Mouse (Mus musculus): Measurements from ENCODE around the gene Wdr34. TPM values are rescaled to one million over a fixed set of nuclear protein-coding genes. Genes with fewer than 3 reads are reported as not detected.

Wdr34 gene
- polyA plus RNA-seq (2012; rRNA removed): 25.2 and 25.6 TPM in 2 replicates

GRCm38 (mm10) chr2:30048699-30049388 is at the start of gene Wdr34:
TSS of gene Wdr34 (minus strand) at chr2:30048881.
- WGBS: under 1% methylated on average over 54 of the region's 54 CpGs
- TF ChIP-seq POLR2A (IDR thresholded peaks at IDR 0.05; ENCODE audit: borderline replicate concordance, insufficient read depth, low read length): peak; percentile 58; the same call in 1 of the 2 replicates
- TF ChIP-seq CTCF (IDR thresholded peaks at IDR 0.05; ENCODE audit: borderline replicate concordance, insufficient read depth, low read depth, low read length): no peak

GRCm38 (mm10) chr2:30095882-30096527 is 47.3 kb upstream of the Wdr34 start:
- no peak overlapping the region for H3K27ac ChIP-seq (ENCODE audit: insufficient read depth, low read length)
- WGBS: 90% methylated on average over 2 of the region's 2 CpGs
- H3K4me1 ChIP-seq (ENCODE audit: control insufficient read depth, insufficient read depth, low read length): no peaks in the 10 kb centered on the region; the same call in 1 of the 2 replicates
- DNase-seq: no peak
- H3K27me3 ChIP-seq (ENCODE audit: control insufficient read depth, insufficient read depth, low read length): no peaks in the 10 kb centered on the region
- H3K4me3 ChIP-seq (replicated peaks; ENCODE audit: insufficient read depth, low read depth, low read length): no peak overlapping the region
- TF ChIP-seq POLR2A (IDR thresholded peaks at IDR 0.05; ENCODE audit: borderline replicate concordance, insufficient read depth, low read length): no peak
- peak; percentile 64; the same call in 1 of the 2 replicates for TF ChIP-seq CTCF (IDR thresholded peaks at IDR 0.05; ENCODE audit: borderline replicate concordance, insufficient read depth, low read depth, low read length)

More at GRCm38 (mm10) chr2:30048699-30049388, at the start of gene Wdr34:
- H3K4me3 ChIP-seq (replicated peaks; ENCODE audit: insufficient read depth, low read depth, low read length): peak within 1 kb of the TSS; percentile 78
- DNase-seq: peak; percentile 96 to 98
- H3K4me1 ChIP-seq (ENCODE audit: control insufficient read depth, insufficient read depth, low read length): no peaks in the 10 kb centered on the region
- H3K27ac ChIP-seq (ENCODE audit: insufficient read depth, low read length): peak within 1 kb of the TSS; percentile 91
- H3K27me3 ChIP-seq (ENCODE audit: control insufficient read depth, insufficient read depth, low read length): no peaks in the 10 kb centered on the region

GRCm38 (mm10) chr2:30094208-30094588 is 45.5 kb upstream of the Wdr34 start:
- TF ChIP-seq POLR2A (IDR thresholded peaks at IDR 0.05; ENCODE audit: borderline replicate concordance, insufficient read depth, low read length) (no peak), CTCF (IDR thresholded peaks at IDR 0.05; ENCODE audit: borderline replicate concordance, insufficient read depth, low read depth, low read length) (no peak)
- Histone ChIP-seq H3K4me1 (ENCODE audit: control insufficient read depth, insufficient read depth, low read length) (no peaks in the 10 kb centered on the region; the same call in 1 of the 2 replicates), H3K27ac (ENCODE audit: insufficient read depth, low read length) (no peak overlapping the region), H3K4me3 (replicated peaks; ENCODE audit: insufficient read depth, low read depth, low read length) (peak overlapping the region; percentile 60), H3K27me3 (ENCODE audit: control insufficient read depth, insufficient read depth, low read length) (no peaks in the 10 kb centered on the region)
- no peak for DNase-seq
- WGBS: 4% methylated on average over 13 of the region's 13 CpGs

- under 1% methylated on average over 50 of the region's 51 CpGs for WGBS
- TF ChIP-seq CTCF (IDR thresholded peaks at IDR 0.05; ENCODE audit: borderline replicate concordance, insufficient read depth, low read depth, low read length): no peak
- TF ChIP-seq POLR2A (IDR thresholded peaks at IDR 0.05; ENCODE audit: borderline replicate concordance, insufficient read depth, low read length): peak; percentile 32; the same call in 1 of the 2 replicates
- no peaks in the 10 kb centered on the region; the same call in 1 of the 2 replicates for H3K4me1 ChIP-seq (ENCODE audit: control insufficient read depth, insufficient read depth, low read length)
- no peak within 1 kb of the TSS for H3K27ac ChIP-seq (ENCODE audit: insufficient read depth, low read length)
- peak within 1 kb of the TSS; percentile 60 for H3K4me3 ChIP-seq (replicated peaks; ENCODE audit: insufficient read depth, low read depth, low read length)
- DNase-seq: peak; percentile 91 to 96
- no peaks in the 10 kb centered on the region for H3K27me3 ChIP-seq (ENCODE audit: control insufficient read depth, insufficient read depth, low read length)
These were observed 45.0 kb upstream of the Wdr34 start, which contains the start of gene Zdhhc12 for GRCm38 (mm10) chr2:30093471-30094207. TSS of gene Zdhhc12 (minus strand) at chr2:30093648.

GRCm38 (mm10) chr2:30092280-30092918 is 43.7 kb upstream of the Wdr34 start:
- Histone ChIP-seq H3K27me3 (ENCODE audit: control insufficient read depth, insufficient read depth, low read length) (no peaks in the 10 kb centered on the region), H3K4me1 (ENCODE audit: control insufficient read depth, insufficient read depth, low read length) (no peaks in the 10 kb centered on the region; the same call in 1 of the 2 replicates), H3K27ac (ENCODE audit: insufficient read depth, low read length) (no peak overlapping the region), H3K4me3 (replicated peaks; ENCODE audit: insufficient read depth, low read depth, low read length) (no peak overlapping the region)
- 72% methylated on average over 6 of the region's 6 CpGs for WGBS
- no peak for TF ChIP-seq CTCF (IDR thresholded peaks at IDR 0.05; ENCODE audit: borderline replicate concordance, insufficient read depth, low read depth, low read length)
- no peak for TF ChIP-seq POLR2A (IDR thresholded peaks at IDR 0.05; ENCODE audit: borderline replicate concordance, insufficient read depth, low read length)
- DNase-seq: no peak

GRCm38 (mm10) chr2:30091521-30091920 is 42.8 kb upstream of the Wdr34 start:
- no peak overlapping the region for H3K27ac ChIP-seq (ENCODE audit: insufficient read depth, low read length)
- no peaks in the 10 kb centered on the region; the same call in 1 of the 2 replicates for H3K4me1 ChIP-seq (ENCODE audit: control insufficient read depth, insufficient read depth, low read length)
- 96% methylated on average over 12 of the region's 12 CpGs for whole genome bisulfite sequencing
- H3K4me3 ChIP-seq (replicated peaks; ENCODE audit: insufficient read depth, low read depth, low read length): no peak overlapping the region
- no peak for DNase-seq
- TF ChIP-seq POLR2A (IDR thresholded peaks at IDR 0.05; ENCODE audit: borderline replicate concordance, insufficient read depth, low read length) (no peak), CTCF (IDR thresholded peaks at IDR 0.05; ENCODE audit: borderline replicate concordance, insufficient read depth, low read depth, low read length) (no peak)
- H3K27me3 ChIP-seq (ENCODE audit: control insufficient read depth, insufficient read depth, low read length): no peaks in the 10 kb centered on the region

- TF ChIP-seq CTCF (IDR thresholded peaks at IDR 0.05; ENCODE audit: borderline replicate concordance, insufficient read depth, low read depth, low read length): no peak
- no peak for TF ChIP-seq POLR2A (IDR thresholded peaks at IDR 0.05; ENCODE audit: borderline replicate concordance, insufficient read depth, low read length)
- no peak overlapping the region for H3K4me3 ChIP-seq (replicated peaks; ENCODE audit: insufficient read depth, low read depth, low read length)
- no peak for DNase-seq
- H3K27ac ChIP-seq (ENCODE audit: insufficient read depth, low read length): no peak overlapping the region
- 86% methylated on average over 4 of the region's 4 CpGs for WGBS
- no peaks in the 10 kb centered on the region for H3K27me3 ChIP-seq (ENCODE audit: control insufficient read depth, insufficient read depth, low read length)
- H3K4me1 ChIP-seq (ENCODE audit: control insufficient read depth, insufficient read depth, low read length): peaks cover 7% of the 10 kb centered on the region
These were observed 38.6 kb upstream of the Wdr34 start for GRCm38 (mm10) chr2:30087310-30087709.
